Mouse (Mus musculus) small intestine, adult 2 months (tissue): ENCODE measurements around the gene Sorcs1. TPM values are rescaled to one million over a fixed set of nuclear protein-coding genes. Genes with fewer than 3 reads are reported as not detected.

Experiments used
- H3K27ac ChIP-seq: fragments of 200-500 bp; 2 replicates; pipeline ENCODE4 v1.5.1; 2012; ENCODE audit warnings: low read depth, low read length, control low read depth, inconsistent platforms; ENCODE audit not compliant: insufficient read depth
- H3K27me3 ChIP-seq: fragments of 200-500 bp; 2 replicates; pipeline ENCODE4 v1.6.1; 2012; ENCODE audit warnings: mild to moderate bottlenecking, moderate library complexity, low read length, inconsistent platforms; ENCODE audit not compliant: control insufficient read depth, insufficient read depth
- H3K36me3 ChIP-seq: fragments of 200-500 bp; 2 replicates; pipeline ENCODE4 v1.6.1; 2012; ENCODE audit warnings: mild to moderate bottlenecking, low read length, control low read depth, inconsistent platforms; ENCODE audit not compliant: control insufficient read depth, insufficient read depth
- H3K4me1 ChIP-seq: fragments of 200-500 bp; 2 replicates; pipeline ENCODE4 v1.6.1; 2012; ENCODE audit warnings: low read length, inconsistent platforms, mixed read lengths; ENCODE audit not compliant: control insufficient read depth, insufficient read depth, insufficient read length
- H3K4me3 ChIP-seq: fragments of 200-500 bp; 2 replicates; pipeline ENCODE4 v1.5.1; 2012; ENCODE audit warnings: low read depth, mild to moderate bottlenecking, control low read depth, inconsistent platforms, low read length, moderate library complexity
- CTCF ChIP-seq: fragments of 200-500 bp; IDR thresholded peaks from 2 replicates; pipeline ENCODE4 v1.5.1; 2012; ENCODE audit warnings: low read depth, mild to moderate bottlenecking, control low read depth, inconsistent platforms, low read length, moderate library complexity, mixed read lengths; ENCODE audit not compliant: insufficient replicate concordance, insufficient read length; ENCODE audit errors: extremely low read depth
- POLR2A ChIP-seq: fragments of 200-500 bp; IDR thresholded peaks from 2 replicates; pipeline ENCODE4 v1.6.1; 2012; ENCODE audit warnings: low read depth, mild to moderate bottlenecking, control low read depth, inconsistent platforms, low read length, moderate library complexity
- WGBS: fragments of 180-500 bp; shearing (Covaris S2); methylation state at CpG from one replicate; pipeline ENCODE4 v1.1.7; 2018; 5-methylcytosine and 5-hydroxymethylcytosine counted together
- polyA plus RNA-seq: library from polyadenylated mRNA; depleted of rRNA; stranded (reverse); fragments of >200 nt; gene quantifications from 2 replicates; pipeline ENCODE4 v1.2.3, GENCODE M21; 2012

Gene Sorcs1
- polyA plus RNA-seq, 1 experiment = 0.08 TPM

DNA sequence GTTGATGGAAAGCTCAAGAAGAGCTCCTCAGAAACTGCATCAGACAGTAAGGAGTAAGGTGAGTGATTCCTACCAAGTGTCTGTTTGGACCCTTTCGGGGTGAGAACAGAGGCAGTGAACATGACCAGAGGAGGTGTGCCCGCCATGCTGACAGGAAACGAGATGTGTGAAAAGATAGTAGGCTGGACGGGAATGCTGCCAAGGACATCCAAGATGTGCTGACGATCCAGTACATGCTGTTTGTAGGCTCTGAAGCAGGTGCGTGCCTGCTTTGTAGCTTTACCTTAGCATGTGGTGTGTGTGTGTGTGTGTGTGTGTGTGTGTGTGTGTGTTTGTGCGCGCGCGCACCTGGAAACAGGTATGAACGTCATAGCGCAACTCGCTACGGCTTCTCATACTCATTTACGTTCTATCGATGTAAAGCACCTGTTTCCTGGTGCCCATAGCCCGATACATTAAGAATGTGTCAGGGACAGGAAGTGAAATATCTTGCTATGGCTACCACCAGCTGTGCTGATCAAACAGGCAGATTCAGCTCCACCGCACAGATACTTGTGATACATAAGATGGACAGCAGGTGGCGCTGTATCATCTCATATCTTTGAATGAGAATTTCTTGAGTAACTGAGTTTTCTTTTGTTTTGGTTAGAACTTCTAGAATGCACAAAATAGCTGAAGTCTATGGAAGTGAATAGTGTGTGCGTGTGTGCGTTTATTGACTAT, 493.4 kb downstream of the Sorcs1 start:
- Histone ChIP-seq H3K4me1 (no peaks in the 10 kb centered on the region), H3K27me3 (no peaks in the 10 kb centered on the region), H3K27ac (no peak overlapping the region), H3K36me3 (no peaks in the 10 kb centered on the region), H3K4me3 (no peak overlapping the region)
- WGBS = 46% methylated on average over 21 of the region's 21 CpGs
- TF ChIP-seq POLR2A = no peak
- TF ChIP-seq CTCF = no peak

- no peaks in the 10 kb centered on the region for H3K27me3 ChIP-seq
- H3K36me3 ChIP-seq = no peaks in the 10 kb centered on the region
- TF ChIP-seq POLR2A (no peak), CTCF (no peak)
- WGBS = 84% methylated on average over 4 of the region's 4 CpGs
- no peak overlapping the region for H3K4me3 ChIP-seq
- no peak overlapping the region for H3K27ac ChIP-seq
- no peaks in the 10 kb centered on the region for H3K4me1 ChIP-seq
Observed at GRCm38 (mm10) chr19:50178851-50179250, 499.6 kb downstream of the Sorcs1 start.

- Histone ChIP-seq H3K27ac (no peak overlapping the region), H3K4me1 (no peaks in the 10 kb centered on the region), H3K36me3 (no peaks in the 10 kb centered on the region), H3K27me3 (no peaks in the 10 kb centered on the region), H3K4me3 (no peak overlapping the region)
- no peak for TF ChIP-seq POLR2A
- TF ChIP-seq CTCF = no peak
- WGBS = 86% methylated on average over 4 of the region's 4 CpGs
Observed at GRCm38 (mm10) chr19:50178151-50178550, 500.3 kb downstream of the Sorcs1 start.

DNA sequence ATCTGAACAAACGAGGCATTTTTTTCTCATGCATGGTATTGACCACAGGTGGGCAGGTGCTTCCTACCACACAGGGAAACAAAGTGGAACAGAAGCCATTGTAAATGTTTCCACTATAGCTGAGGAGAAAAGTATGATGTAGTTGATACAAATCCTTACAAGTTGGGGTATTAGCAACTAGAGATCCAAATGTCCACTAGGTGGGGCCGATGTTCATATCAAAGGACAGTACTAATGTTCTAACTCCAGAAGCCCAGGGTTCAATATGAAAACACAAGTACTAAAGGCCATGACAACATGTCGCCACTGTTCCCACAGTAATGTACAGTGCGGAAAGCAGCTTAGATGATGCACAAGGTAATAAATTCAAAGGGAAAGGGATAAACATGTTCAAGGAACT, 506.6 kb downstream of the Sorcs1 start:
- no peak for TF ChIP-seq CTCF
- no peak for TF ChIP-seq POLR2A
- no peaks in the 10 kb centered on the region for H3K36me3 ChIP-seq
- no peaks in the 10 kb centered on the region for H3K4me1 ChIP-seq
- no peak overlapping the region for H3K4me3 ChIP-seq
- H3K27me3 ChIP-seq = no peaks in the 10 kb centered on the region
- no peak overlapping the region for H3K27ac ChIP-seq
- WGBS = 72% methylated on average over 4 of the region's 4 CpGs

GRCm38 (mm10) chr19:50151111-50151510, 527.3 kb downstream of the Sorcs1 start:
- no peak for TF ChIP-seq CTCF
- TF ChIP-seq POLR2A = no peak
- H3K4me3 ChIP-seq = no peak overlapping the region
- no peaks in the 10 kb centered on the region for H3K27me3 ChIP-seq
- WGBS = 62% methylated on average over 6 of the region's 6 CpGs
- no peak overlapping the region for H3K27ac ChIP-seq
- H3K4me1 ChIP-seq = no peaks in the 10 kb centered on the region
- no peaks in the 10 kb centered on the region for H3K36me3 ChIP-seq

GRCm38 (mm10) chr19:50145919-50146318, 532.5 kb downstream of the Sorcs1 start:
- Histone ChIP-seq H3K27ac (no peak overlapping the region), H3K27me3 (no peaks in the 10 kb centered on the region), H3K4me3 (no peak overlapping the region), H3K4me1 (no peaks in the 10 kb centered on the region), H3K36me3 (no peaks in the 10 kb centered on the region)
- TF ChIP-seq POLR2A (no peak), CTCF (no peak)
- 19% methylated on average over 3 of the region's 3 CpGs for WGBS

DNA sequence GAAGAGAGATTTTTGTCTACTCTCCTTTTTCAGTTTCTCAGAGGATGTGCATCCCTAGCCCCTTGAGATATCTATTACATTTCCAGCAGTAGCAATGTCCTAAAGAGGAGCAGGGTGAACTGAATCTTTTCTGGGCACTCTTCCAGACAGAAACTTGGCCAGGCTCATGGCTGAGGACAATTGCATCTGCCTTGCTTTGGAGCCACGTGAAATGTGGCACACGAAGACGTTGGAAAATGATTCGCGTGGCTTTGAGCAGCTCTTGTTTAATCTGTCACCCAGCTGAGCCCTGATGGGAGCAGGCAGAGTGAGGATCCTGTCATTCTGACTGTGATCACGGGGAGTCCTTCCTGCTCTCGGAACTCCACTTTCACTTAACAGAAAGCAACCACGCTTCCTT, 536.6 kb downstream of the Sorcs1 start:
- H3K27me3 ChIP-seq = no peaks in the 10 kb centered on the region
- 69% methylated on average over 8 of the region's 8 CpGs for WGBS
- no peak for TF ChIP-seq POLR2A
- no peak overlapping the region for H3K4me3 ChIP-seq
- no peak overlapping the region for H3K27ac ChIP-seq
- no peaks in the 10 kb centered on the region for H3K36me3 ChIP-seq
- no peaks in the 10 kb centered on the region for H3K4me1 ChIP-seq

- H3K27me3 ChIP-seq = no peaks in the 10 kb centered on the region
- H3K27ac ChIP-seq = no peak overlapping the region
- no peak overlapping the region for H3K4me3 ChIP-seq
- H3K4me1 ChIP-seq = no peaks in the 10 kb centered on the region
- WGBS = 79% methylated on average over 1 of the region's 1 CpGs
- TF ChIP-seq POLR2A (no peak), CTCF (no peak)
- no peaks in the 10 kb centered on the region for H3K36me3 ChIP-seq
Observed at GRCm38 (mm10) chr19:50134656-50135055, 543.8 kb downstream of the Sorcs1 start.
